Mouse (Mus musculus) stomach, embryonic 16.5 days (tissue): ENCODE results near the gene Ubac2. TPM values are rescaled to one million over a fixed set of nuclear protein-coding genes. Genes with fewer than 3 reads are reported as not detected.

Source experiments
- ATAC-seq: fragments of 200-750 bp; cut with Nextera tagmentation; 2 replicates; pipeline ENCODE4 v1.8.0; 2017; ENCODE audit warnings: moderate number of reproducible peaks, moderate TSS enrichment; ENCODE audit not compliant: insufficient read depth, low FRiP score
- H3K27ac ChIP-seq: fragments of 300-500 bp; sonication (generic); 2 replicates; pipeline ENCODE4 v1.5.1; 2014; ENCODE audit warnings: low read length
- H3K27me3 ChIP-seq: fragments of 300-500 bp; sonication (generic); 2 replicates; pipeline ENCODE4 v1.6.1; 2014; ENCODE audit warnings: low read length, control low read depth, mixed read lengths; ENCODE audit not compliant: control insufficient read depth, insufficient read depth
- H3K36me3 ChIP-seq: fragments of 300-500 bp; sonication (generic); 2 replicates; pipeline ENCODE4 v1.6.1; 2014; ENCODE audit warnings: low read length; ENCODE audit not compliant: control insufficient read depth, insufficient read depth
- H3K4me1 ChIP-seq: fragments of 300-500 bp; sonication (generic); 2 replicates; pipeline ENCODE4 v1.6.1; 2014; ENCODE audit warnings: low read length, control low read depth, mixed read lengths; ENCODE audit not compliant: control insufficient read depth, insufficient read depth
- H3K4me2 ChIP-seq: fragments of 300-500 bp; sonication (generic); 2 replicates; pipeline ENCODE4 v1.6.1; 2014; ENCODE audit warnings: low read depth, low read length, mixed read lengths
- H3K4me3 ChIP-seq: fragments of 300-500 bp; sonication (generic); replicated peaks from 2 replicates; pipeline ENCODE4 v1.5.1; 2014; ENCODE audit warnings: mild to moderate bottlenecking, low read length
- H3K9ac ChIP-seq: fragments of 300-500 bp; sonication (generic); 2 replicates; pipeline ENCODE4 v1.6.1; 2014; ENCODE audit warnings: low read length
- H3K9me3 ChIP-seq: fragments of 300-500 bp; sonication (generic); replicated peaks from 2 replicates; pipeline ENCODE4 v1.6.1; 2016; ENCODE audit warnings: low read length, control low read depth; ENCODE audit not compliant: control insufficient read depth
- WGBS: fragments of 180-500 bp; shearing (Covaris S2); extraction: QIAGEN DNeasy Blood & Tissue Kit; methylation state at CpG from one replicate; pipeline ENCODE4 v1.1.7; 2014; 5-methylcytosine and 5-hydroxymethylcytosine counted together
- polyA plus RNA-seq: library from polyadenylated mRNA; unstranded; fragments of >200 nt; fragmentation: Nextera tagmentation; extraction: Ambion mirVana; gene quantifications from 2 replicates; pipeline ENCODE4 v1.2.1, GENCODE M21; 2015

Gene Ubac2
- polyA plus RNA-seq, 1 experiment from 2014 or later, result 54.9 TPM

GRCm38 (mm10) chr14:122019389-122019788 lies 141.0 kb downstream of the Ubac2 start:
- Histone ChIP-seq H3K4me1 (no peaks in the 10 kb centered on the region), H3K9me3 (no peaks in the 10 kb centered on the region), H3K9ac (no peak overlapping the region), H3K27ac (no peak overlapping the region), H3K4me3 (no peak overlapping the region), H3K36me3 (no peaks in the 10 kb centered on the region), H3K27me3 (no peaks in the 10 kb centered on the region), H3K4me2 (no peak overlapping the region)
- no peak for ATAC-seq
- WGBS, result 82% methylated on average over 2 of the region's 2 CpGs

- 95% methylated on average over 6 of the region's 6 CpGs for WGBS
- no peaks in the 10 kb centered on the region for H3K27me3 ChIP-seq
Measured at GRCm38 (mm10) chr14:122020567-122020966, 142.1 kb downstream of the Ubac2 start.

DNA sequence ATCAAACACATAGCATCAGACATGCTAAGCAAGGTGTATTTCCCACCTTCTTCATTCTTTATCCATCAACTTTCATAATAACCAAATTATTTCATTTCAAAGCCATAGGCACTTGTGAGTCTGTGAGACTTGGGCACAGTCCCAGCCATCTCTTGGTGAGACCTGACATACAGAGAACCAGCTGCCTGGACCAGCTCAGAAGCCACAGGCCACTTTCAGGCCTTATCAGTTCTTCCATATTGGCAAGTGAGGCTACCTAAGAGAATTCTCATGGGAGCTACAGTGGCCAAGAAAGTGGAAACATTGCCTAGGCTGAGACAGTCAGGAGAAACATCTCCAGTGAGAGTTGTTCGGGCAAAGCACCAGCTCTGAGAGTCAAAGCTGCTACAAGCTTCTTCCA lies 144.6 kb downstream of the Ubac2 start:
- H3K4me1 ChIP-seq, result no peaks in the 10 kb centered on the region
- no peak overlapping the region for H3K9ac ChIP-seq
- H3K27ac ChIP-seq, result no peak overlapping the region
- no peaks in the 10 kb centered on the region for H3K36me3 ChIP-seq
- H3K4me3 ChIP-seq, result no peak overlapping the region
- H3K27me3 ChIP-seq, result no peaks in the 10 kb centered on the region
- no peak overlapping the region for H3K4me2 ChIP-seq
- ATAC-seq, result no peak
- H3K9me3 ChIP-seq, result no peaks in the 10 kb centered on the region
- WGBS, result 86% methylated on average over 1 of the region's 1 CpGs

More at GRCm38 (mm10) chr14:122020567-122020966, 142.1 kb downstream of the Ubac2 start:
- Histone ChIP-seq H3K9me3 (no peaks in the 10 kb centered on the region), H3K9ac (no peak overlapping the region), H3K4me2 (no peak overlapping the region), H3K4me3 (no peak overlapping the region), H3K4me1 (no peaks in the 10 kb centered on the region), H3K36me3 (no peaks in the 10 kb centered on the region), H3K27ac (no peak overlapping the region)
- no peak for ATAC-seq

DNA sequence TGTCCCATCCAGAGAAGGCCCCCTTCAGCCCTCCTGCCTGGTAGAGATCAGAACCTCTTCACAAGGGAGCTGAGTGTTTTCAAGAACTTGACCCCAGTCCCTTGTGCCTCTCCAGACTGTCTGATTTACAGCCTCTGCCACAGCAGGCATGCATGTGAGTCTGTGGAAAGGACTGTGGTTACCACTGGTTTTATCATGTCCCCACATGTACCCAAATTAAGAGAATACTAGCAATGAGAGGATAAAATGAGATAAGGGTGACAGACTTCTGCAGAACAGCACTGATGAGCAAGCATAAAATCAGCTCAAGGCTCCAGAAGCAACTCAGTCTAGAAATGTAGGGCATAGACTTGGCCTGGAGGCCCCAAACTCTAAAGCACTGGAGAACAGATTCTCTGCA lies 145.5 kb downstream of the Ubac2 start:
- Histone ChIP-seq H3K36me3 (no peaks in the 10 kb centered on the region), H3K4me1 (no peaks in the 10 kb centered on the region), H3K27me3 (no peaks in the 10 kb centered on the region), H3K9me3 (no peaks in the 10 kb centered on the region), H3K4me2 (no peak overlapping the region), H3K4me3 (no peak overlapping the region), H3K27ac (no peak overlapping the region), H3K9ac (no peak overlapping the region)
- no peak for ATAC-seq

DNA sequence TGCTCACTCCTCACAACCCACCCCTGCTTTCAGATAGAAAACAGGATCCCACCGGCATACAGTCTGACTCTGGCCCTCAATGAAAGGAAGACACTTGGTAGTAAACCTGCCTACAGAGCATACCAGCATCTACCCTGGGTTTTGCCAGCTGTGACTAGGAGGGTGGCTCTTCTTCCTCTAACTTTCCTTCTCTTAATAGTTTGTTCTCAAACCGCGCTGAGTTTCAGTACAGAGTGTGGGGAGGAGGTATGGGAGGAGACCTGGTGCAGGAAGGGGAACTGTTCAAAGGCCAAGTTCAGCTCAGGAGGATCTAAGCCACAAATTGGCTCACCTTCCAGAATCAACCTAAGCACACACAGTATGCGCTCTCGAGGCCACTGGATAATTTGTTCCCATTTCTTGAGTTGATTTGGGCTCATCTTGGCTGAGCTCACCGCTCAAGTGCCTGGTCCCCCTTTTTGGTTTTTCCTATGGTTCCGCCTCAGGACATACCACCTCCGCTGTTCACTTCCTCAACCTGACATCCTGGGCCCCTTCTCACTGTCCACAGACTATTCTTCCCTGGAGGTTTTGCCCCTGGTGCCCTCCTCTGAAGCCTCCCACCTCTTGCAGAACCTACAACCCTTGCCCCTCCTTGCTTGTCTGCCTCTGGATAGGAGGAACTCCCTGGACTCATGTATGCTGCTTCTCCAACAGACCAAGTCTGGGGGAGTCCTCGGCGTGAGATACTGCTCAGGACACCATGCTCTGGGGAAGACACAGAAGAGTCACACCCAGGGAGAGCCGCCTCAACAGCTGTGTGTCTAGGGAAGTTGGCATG lies 150.7 kb downstream of the Ubac2 start:
- no peaks in the 10 kb centered on the region for H3K27me3 ChIP-seq
- no peak overlapping the region for H3K27ac ChIP-seq
- no peaks in the 10 kb centered on the region for H3K36me3 ChIP-seq
- no peak overlapping the region for H3K4me2 ChIP-seq
- no peak overlapping the region for H3K4me3 ChIP-seq
- no peaks in the 10 kb centered on the region; the same call in 1 of the 2 replicates for H3K4me1 ChIP-seq
- H3K9ac ChIP-seq, result no peak overlapping the region
- ATAC-seq, result no peak
- 71% methylated on average over 11 of the region's 11 CpGs for WGBS
- H3K9me3 ChIP-seq, result no peaks in the 10 kb centered on the region

DNA sequence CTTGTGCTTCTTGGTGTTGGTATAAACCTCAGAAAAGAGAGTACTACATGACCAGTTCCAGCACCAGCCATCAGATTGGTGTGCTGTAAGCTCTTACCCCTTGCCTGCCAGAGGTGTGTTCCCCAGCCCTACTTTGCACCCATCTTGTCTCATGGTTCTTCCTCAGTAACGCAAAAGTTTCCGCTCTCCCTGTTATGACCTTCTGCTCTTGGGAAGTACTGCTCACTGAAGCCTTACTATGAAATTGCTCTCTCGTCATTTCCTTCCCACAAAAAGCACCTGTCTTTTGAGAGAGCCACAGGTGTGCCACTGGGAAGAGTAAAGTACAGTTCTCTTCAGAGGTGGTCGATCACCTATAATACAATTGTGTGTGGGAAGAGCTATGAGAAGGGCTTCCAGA lies 151.4 kb downstream of the Ubac2 start:
- Histone ChIP-seq H3K4me2 (no peak overlapping the region), H3K27ac (no peak overlapping the region), H3K9ac (no peak overlapping the region), H3K4me3 (no peak overlapping the region), H3K4me1 (no peaks in the 10 kb centered on the region; the same call in 1 of the 2 replicates), H3K9me3 (no peaks in the 10 kb centered on the region), H3K27me3 (no peaks in the 10 kb centered on the region), H3K36me3 (no peaks in the 10 kb centered on the region)
- WGBS, result 89% methylated on average over 4 of the region's 4 CpGs
- ATAC-seq, result no peak

DNA sequence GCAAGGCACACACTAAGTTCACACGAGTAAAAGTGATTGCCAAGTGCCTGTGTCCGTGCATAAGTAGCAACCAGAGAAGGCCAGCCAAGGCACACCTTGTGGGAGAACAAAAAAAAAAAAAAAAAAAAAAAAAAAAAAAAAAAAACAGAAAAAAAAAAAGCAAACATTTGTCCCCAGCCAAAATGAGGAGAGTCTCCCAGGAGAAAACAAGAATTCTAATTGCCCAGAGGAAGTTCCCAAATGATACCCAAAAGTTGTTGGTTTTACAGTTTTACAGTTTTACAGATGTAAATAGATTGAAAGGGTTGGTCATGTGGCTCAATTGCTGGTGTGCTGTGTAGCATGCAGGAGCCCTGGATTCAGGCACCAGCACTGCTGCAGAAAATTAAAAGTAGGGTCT lies 153.6 kb downstream of the Ubac2 start:
- 47% methylated on average over 2 of the region's 2 CpGs for WGBS
- Histone ChIP-seq H3K4me1 (no peaks in the 10 kb centered on the region; the same call in 1 of the 2 replicates), H3K4me2 (no peak overlapping the region), H3K27ac (no peak overlapping the region), H3K9ac (no peak overlapping the region), H3K9me3 (no peaks in the 10 kb centered on the region; the same call in 1 of the 2 replicates), H3K36me3 (no peaks in the 10 kb centered on the region), H3K4me3 (no peak overlapping the region), H3K27me3 (no peaks in the 10 kb centered on the region)
- ATAC-seq, result no peak

- 93% methylated on average over 13 of the region's 13 CpGs for WGBS
Measured at GRCm38 (mm10) chr14:122034451-122034850, 156.0 kb downstream of the Ubac2 start, which contains the start of gene Timm8a2. Gene Timm8a2, plus strand, starts transcription at chr14:122034674.

GRCm38 (mm10) chr14:122035181-122035580 lies 156.8 kb downstream of the Ubac2 start:
- H3K36me3 ChIP-seq, result no peaks in the 10 kb centered on the region
- no peaks in the 10 kb centered on the region; the same call in 1 of the 2 replicates for H3K4me1 ChIP-seq
- H3K4me3 ChIP-seq, result no peak overlapping the region
- H3K27ac ChIP-seq, result no peak overlapping the region
- H3K9ac ChIP-seq, result no peak overlapping the region
- H3K4me2 ChIP-seq, result no peak overlapping the region
- WGBS, result 92% methylated on average over 1 of the region's 1 CpGs
- H3K9me3 ChIP-seq, result no peaks in the 10 kb centered on the region; the same call in 1 of the 2 replicates
- no peak for ATAC-seq
- no peaks in the 10 kb centered on the region for H3K27me3 ChIP-seq

More at GRCm38 (mm10) chr14:122034451-122034850, 156.0 kb downstream of the Ubac2 start, which contains the start of gene Timm8a2:
- Histone ChIP-seq H3K27ac (no peak within 1 kb of the TSS), H3K4me1 (no peaks in the 10 kb centered on the region; the same call in 1 of the 2 replicates), H3K9ac (no peak within 1 kb of the TSS), H3K36me3 (no peaks in the 10 kb centered on the region), H3K9me3 (no peaks in the 10 kb centered on the region; the same call in 1 of the 2 replicates), H3K27me3 (no peaks in the 10 kb centered on the region), H3K4me2 (no peak within 1 kb of the TSS), H3K4me3 (no peak within 1 kb of the TSS)
- ATAC-seq, result no peak
